Mouse (Mus musculus) layer of hippocampus, adult 9-10 months (tissue): ENCODE data around the gene Med23.

ENCODE experiments used
- DNase-seq: peaks from one replicate; pipeline ENCODE4 v3.0.0; 2022; ENCODE audit warnings: low spot score

Med23 gene

GRCm38 (mm10) chr10:24961889-24962288 lies 92.1 kb downstream of the Med23 start:
- DNase-seq = no peak
